ENCODE assay signal across 22 mouse cellular contexts in the genomic region with DNA sequence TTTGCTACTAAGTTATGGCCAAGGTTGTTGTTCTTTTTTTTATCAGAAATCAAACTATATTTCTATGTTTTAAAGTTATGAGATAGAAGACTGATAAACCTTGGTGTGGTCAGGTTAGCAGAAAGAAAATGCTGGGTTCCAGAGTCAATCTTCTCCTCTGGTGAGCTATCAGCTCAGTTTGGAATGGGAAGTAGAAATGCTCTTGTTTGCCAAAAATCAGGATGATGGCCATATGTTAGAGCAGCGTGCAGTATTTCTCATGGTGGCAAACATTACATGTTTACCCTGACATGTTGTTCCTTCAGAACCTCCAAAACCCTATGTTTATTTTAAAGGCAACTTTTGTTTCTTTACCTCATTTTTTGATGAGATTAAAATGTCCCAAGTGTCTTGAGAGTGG.
A peak's percentile ranks its signal among the peaks of the same experiment; 100 is the strongest.
DNase-seq lines count a peak whose midpoint lies in the region; ATAC-seq and TF ChIP-seq lines count a peak whose summit lies in the region.
"Had no signal": no experiment of that assay in that cellular context is flagged by ENCODE, and none has a peak within 500 bp of the region (broad histone marks: within the 10 kb centered on the region; RNA-seq: fewer than 3 reads in every experiment).

No protein-coding gene starts in this region.

- no peak overlapping the region for H3K4me3 ChIP-seq in hindbrain, postnatal 0 days (ENCODE audit: low read length)
- no peak overlapping the region for H3K4me3 ChIP-seq in hindbrain, embryonic 14.5 days (replicated peaks; ENCODE audit: low read length)
- H3K4me3 ChIP-seq: forebrain, embryonic 10.5 days; forebrain, embryonic 13.5 days; heart, embryonic 12.5 days; heart, embryonic 15.5 days; hindbrain, embryonic 10.5 days; hindbrain, embryonic 13.5 days had no signal

- WGBS in hindbrain, postnatal 0 days: 78% methylated on average over 1 of the region's 1 CpGs
- WGBS in hindbrain, embryonic 14.5 days: 89% methylated on average over 1 of the region's 1 CpGs

- no peak overlapping the region for H3K27ac ChIP-seq in hindbrain, postnatal 0 days
- H3K27ac ChIP-seq in hindbrain, embryonic 14.5 days: no peak overlapping the region
- H3K27ac ChIP-seq: forebrain, embryonic 10.5 days; forebrain, embryonic 13.5 days; heart, embryonic 15.5 days; hindbrain, embryonic 10.5 days; hindbrain, embryonic 13.5 days had no signal

- no peaks in the 10 kb centered on the region for H3K4me1 ChIP-seq in hindbrain, postnatal 0 days (ENCODE audit: insufficient read depth, low read length)
- H3K4me1 ChIP-seq in hindbrain, embryonic 14.5 days (replicated peaks; ENCODE audit: control insufficient read depth, insufficient read depth, low read length): no peaks in the 10 kb centered on the region
- H3K4me1 ChIP-seq: forebrain, embryonic 10.5 days; forebrain, embryonic 13.5 days; heart, embryonic 12.5 days; heart, embryonic 15.5 days; hindbrain, embryonic 10.5 days; hindbrain, embryonic 13.5 days had no signal

- no peaks in the 10 kb centered on the region for H3K36me3 ChIP-seq in hindbrain, postnatal 0 days (ENCODE audit: insufficient read depth, low read length)
- H3K36me3 ChIP-seq in hindbrain, embryonic 14.5 days (replicated peaks; ENCODE audit: control insufficient read depth, insufficient read depth): no peaks in the 10 kb centered on the region
- H3K36me3 ChIP-seq: forebrain, embryonic 10.5 days; heart, embryonic 12.5 days; heart, embryonic 15.5 days; hindbrain, embryonic 10.5 days; hindbrain, embryonic 13.5 days had no signal

- no peaks in the 10 kb centered on the region for H3K27me3 ChIP-seq in hindbrain, postnatal 0 days (ENCODE audit: insufficient read depth, low read length)
- H3K27me3 ChIP-seq in hindbrain, embryonic 14.5 days (ENCODE audit: control insufficient read depth, insufficient read depth, low read length): no peaks in the 10 kb centered on the region
- H3K27me3 ChIP-seq: forebrain, embryonic 13.5 days; heart, embryonic 12.5 days; heart, embryonic 15.5 days; hindbrain, embryonic 13.5 days had no signal

- H3K9ac ChIP-seq in hindbrain, postnatal 0 days (replicated peaks; ENCODE audit: low read length): no peak overlapping the region
- no peak overlapping the region for H3K9ac ChIP-seq in hindbrain, embryonic 14.5 days
- H3K9ac ChIP-seq: forebrain, embryonic 13.5 days; forebrain, postnatal 0 days; heart, embryonic 12.5 days; heart, embryonic 15.5 days; hindbrain, embryonic 13.5 days had no signal

- no peak overlapping the region for H3K4me2 ChIP-seq in hindbrain, postnatal 0 days (ENCODE audit: low read depth, low read length)
- H3K4me2 ChIP-seq in hindbrain, embryonic 14.5 days (replicated peaks): no peak overlapping the region
- H3K4me2 ChIP-seq: forebrain, embryonic 13.5 days; heart, embryonic 12.5 days; heart, embryonic 15.5 days; hindbrain, embryonic 13.5 days had no signal

- TF ChIP-seq CTCF in hindbrain, postnatal 0 days (IDR thresholded peaks at IDR 0.05; ENCODE audit: low read depth): no peak

- H3K9me3 ChIP-seq in hindbrain, postnatal 0 days (ENCODE audit: low read length): no peaks in the 10 kb centered on the region
- no peaks in the 10 kb centered on the region for H3K9me3 ChIP-seq in hindbrain, embryonic 14.5 days (ENCODE audit: control insufficient read depth, low read length)
- H3K9me3 ChIP-seq: heart, embryonic 12.5 days; heart, embryonic 15.5 days had no signal

- peak; percentile 1 for DNase-seq in hindbrain, postnatal 0 days (ENCODE audit: low spot score)
- no peak for DNase-seq in hindbrain, embryonic 14.5 days (ENCODE audit: low spot score)
- peak; percentile 31 for DNase-seq in cerebellum, adult 9-10 months
- DNase-seq in cerebellum, postnatal 14 days: peak; percentile 7 to 41
- no peak for DNase-seq in thymus, postnatal 25 days
- DNase-seq: adrenal gland, adult 8-10 months; adrenal gland, postnatal 25 days; forebrain, postnatal 0 days; gastrocnemius, postnatal 25 days; heart, adult 18-20 months; heart, postnatal 10 days; heart, postnatal 36 days; kidney, adult 2 months had no signal

- no peak for ATAC-seq in hindbrain, postnatal 0 days
- ATAC-seq in hindbrain, embryonic 14.5 days (ENCODE audit: low FRiP score): no peak
- ATAC-seq in CD4-positive, CD25-positive, alpha-beta regulatory T cell, adult 4 months: no peak
- ATAC-seq: activated CD4-positive, CD25-positive, alpha-beta regulatory T cell, adult 4 months; forebrain, embryonic 13.5 days; forebrain, postnatal 0 days; intestine, postnatal 0 days had no signal

Comparison
In these comparisons a context has a peak if more than half of its experiments do, and no peak if none do; other contexts are left out.
1. DNase-seq: peak in hindbrain, postnatal 0 days (single experiment), cerebellum, adult 9-10 months (single experiment) and cerebellum, postnatal 14 days (2 of 2); none in hindbrain, embryonic 14.5 days (single experiment) and thymus, postnatal 25 days (single experiment).